Mouse (Mus musculus): ENCODE results near the gene Scn5a. TPM values are rescaled to one million over a fixed set of nuclear protein-coding genes. Genes with fewer than 3 reads are reported as not detected.

The Scn5a gene
- polyA plus RNA-seq (2012; fragmentation: generic; extraction: Trizol) = not detected

GRCm38 (mm10) chr9:119578636-119579438 is at the start of gene Scn5a:
Gene Scn5a, minus strand, starts transcription at chr9:119579016.

GRCm38 (mm10) chr9:119444738-119445429 is 133.9 kb downstream of the Scn5a start, which contains the start of gene Exog:
Gene Exog, plus strand, starts transcription at chr9:119444943.

Other genes starting within 250 kb of the Scn5a start
- 10 to 100 TPM; 30.6 to 66.9 TPM for gene Acaa1a, start 239.3 kb downstream of the Scn5a start, polyA plus RNA-seq (2012; fragmentation: generic; extraction: Trizol)
- 10 to 100 TPM; 13.9 to 25.7 TPM for gene Myd88, start 237.6 kb downstream of the Scn5a start, polyA plus RNA-seq (2012; fragmentation: generic; extraction: Trizol)
- 1 to 10 TPM; 1.3 to 1.4 TPM for gene Xylb, start 221.6 kb downstream of the Scn5a start, polyA plus RNA-seq (2012; fragmentation: generic; extraction: Trizol)
- not detected for gene Slc22a14, start 213.5 kb downstream of the Scn5a start, polyA plus RNA-seq (2012; fragmentation: generic; extraction: Trizol)
- gene Acvr2b, start 176.9 kb downstream of the Scn5a start, polyA plus RNA-seq (2012; fragmentation: generic; extraction: Trizol) = 1 to 10 TPM; 1.9 to 2.7 TPM
- 1 to 10 TPM; 2.7 to 5.0 TPM for gene Exog, start 134.1 kb downstream of the Scn5a start, polyA plus RNA-seq (2012; fragmentation: generic; extraction: Trizol)
- gene Scn10a, start 140.3 kb upstream of the Scn5a start, polyA plus RNA-seq (2012; fragmentation: generic; extraction: Trizol) = under 1 TPM in 1 of 2 experiments, not detected in 1; 0.01 TPM
- gene Scn11a, start 246.4 kb upstream of the Scn5a start, polyA plus RNA-seq (2012; fragmentation: generic; extraction: Trizol) = not detected

All from C3H10T1/2 (cell line).